Mouse (Mus musculus) frontal cortex, postnatal 36 days (tissue): ENCODE results near the gene Rgl2.

ENCODE experiments used
- DNase-seq, 2 experiments: peaks; one replicate each; pipeline ENCODE4 v3.0.0; 2022; ENCODE audit warnings: low spot score in 2 of 2

Rgl2 gene

DNA sequence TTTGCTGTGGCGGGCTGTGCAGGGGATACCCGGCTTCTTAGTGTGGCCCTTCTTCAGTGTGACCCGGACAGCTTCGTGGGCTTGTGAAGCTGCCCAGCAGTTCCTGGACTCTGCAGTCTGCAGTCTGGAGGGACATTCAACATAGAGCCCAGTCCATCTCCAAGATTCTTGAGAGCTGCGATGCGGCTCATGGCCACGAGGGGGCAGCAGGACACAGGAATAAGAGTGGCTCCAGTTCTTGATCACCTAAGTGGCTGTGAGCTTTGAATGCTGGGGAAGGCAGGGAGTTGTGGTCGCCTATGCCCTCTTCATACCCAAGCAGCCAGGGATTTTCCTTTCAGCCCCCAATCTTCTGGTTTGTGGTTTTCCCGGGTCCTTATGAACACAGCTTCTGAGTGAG lies 39.1 kb downstream of the Rgl2 start:
- peak; percentile 66 to 77 for DNase-seq

DNA sequence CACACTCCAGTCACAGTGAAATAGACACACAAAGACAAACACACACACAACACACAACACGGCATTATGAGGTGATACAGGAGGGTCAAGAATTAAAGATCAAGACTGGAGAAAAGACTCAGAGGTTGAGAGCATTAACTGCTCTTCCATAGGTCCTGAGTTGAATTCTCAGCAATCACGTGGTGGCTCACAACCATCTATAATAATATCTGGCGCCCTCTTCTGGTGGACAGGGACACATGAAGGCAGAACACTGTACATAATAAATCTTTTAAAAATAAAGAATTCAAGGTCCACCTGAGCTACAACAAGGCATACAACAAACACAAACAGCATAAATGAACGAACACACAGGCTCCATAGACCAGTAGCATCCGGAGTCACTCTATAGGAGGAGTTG lies 39.6 kb downstream of the Rgl2 start:
- DNase-seq, result no peak

DNA sequence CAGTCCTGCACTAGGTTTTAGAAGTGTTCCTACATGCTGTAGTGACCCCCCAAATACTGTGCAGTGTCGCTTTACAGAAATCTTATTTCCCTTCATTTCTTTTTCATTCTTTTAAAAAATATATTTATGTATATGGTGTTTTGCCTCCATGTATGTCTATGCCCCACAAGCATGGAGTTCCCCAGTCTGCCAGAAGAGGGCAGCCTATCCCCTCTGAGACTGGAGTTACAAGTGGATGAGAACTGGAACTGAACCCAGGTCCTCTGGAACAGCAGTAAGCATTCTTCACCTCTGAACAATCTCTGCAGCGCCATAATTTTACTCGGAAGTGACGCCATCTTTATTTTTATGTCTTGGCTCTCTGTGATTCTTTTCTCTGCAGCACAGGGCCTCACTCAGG lies 40.1 kb downstream of the Rgl2 start:
- no peak for DNase-seq

DNA sequence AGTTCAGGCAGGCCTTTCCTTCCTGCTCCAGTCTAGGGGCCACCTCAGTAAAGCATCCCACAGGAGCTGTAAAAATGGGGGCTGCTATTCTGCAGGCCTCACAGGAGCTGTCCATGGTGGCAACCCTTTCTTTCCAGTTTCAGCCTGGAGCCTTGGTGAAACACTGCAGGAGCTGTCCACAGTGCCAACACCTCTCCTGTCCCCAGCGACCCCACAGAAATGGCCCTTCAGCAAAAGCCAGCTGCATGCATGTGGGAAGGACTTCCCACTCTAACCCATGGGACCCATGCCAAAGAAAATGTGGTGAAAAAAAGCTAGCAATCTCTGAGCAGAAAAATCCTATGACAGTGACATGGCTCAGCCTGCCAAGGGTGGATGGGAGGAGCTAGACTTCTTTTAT lies 43.3 kb downstream of the Rgl2 start:
- DNase-seq, result no peak

DNA sequence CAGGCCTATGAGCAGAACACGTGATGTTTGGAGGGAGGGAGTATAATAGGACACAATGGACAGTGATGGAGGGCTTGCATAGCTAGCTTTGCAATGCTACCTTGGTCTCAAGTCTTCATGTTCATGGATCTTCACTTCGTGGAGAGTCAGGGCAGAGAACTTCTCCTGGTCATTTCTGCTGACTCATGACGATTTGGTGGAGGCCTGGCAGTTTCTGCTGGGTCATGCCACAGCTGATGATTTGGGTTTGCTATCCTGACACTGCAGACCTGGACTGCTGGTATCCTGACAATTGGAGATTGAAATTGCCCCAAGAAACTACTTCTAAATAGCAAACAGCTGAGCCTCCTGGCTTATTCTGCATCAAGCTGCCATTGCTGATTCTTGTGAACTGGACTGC lies 44.2 kb downstream of the Rgl2 start:
- no peak for DNase-seq

DNA sequence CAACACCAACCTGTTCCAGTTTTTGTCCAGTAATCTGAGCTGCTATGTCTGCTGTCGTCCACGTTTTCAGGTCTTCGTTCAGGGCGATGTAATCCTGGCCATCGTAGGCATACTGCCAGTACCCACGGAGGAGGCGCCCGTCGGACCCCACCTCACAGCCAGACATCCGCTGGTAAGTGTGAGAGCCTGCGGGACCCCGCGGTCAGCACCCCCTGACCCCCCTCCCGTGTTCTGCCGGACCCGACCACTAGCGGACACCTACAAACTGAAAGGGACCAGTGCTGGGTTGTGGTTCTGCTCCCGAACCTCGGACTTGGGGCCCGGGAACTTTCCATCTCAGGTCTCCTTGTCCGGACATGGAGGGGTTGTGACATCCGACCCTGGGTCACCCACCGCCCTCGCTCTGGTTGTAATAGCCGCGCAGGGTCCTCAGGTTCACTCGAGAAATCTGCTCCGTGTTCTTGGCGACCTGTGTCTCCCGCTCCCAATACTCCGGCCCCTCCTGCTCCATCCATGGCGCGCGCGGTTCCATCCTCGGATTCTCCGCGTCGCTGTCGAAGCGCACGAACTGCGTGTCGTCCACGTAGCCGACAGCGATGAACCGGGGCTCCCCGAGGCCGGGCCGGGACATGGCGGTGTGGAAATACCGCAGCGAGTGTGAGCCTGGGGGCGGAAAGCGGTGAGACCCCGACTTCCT lies 48.7 kb downstream of the Rgl2 start:
- no peak for DNase-seq

DNA sequence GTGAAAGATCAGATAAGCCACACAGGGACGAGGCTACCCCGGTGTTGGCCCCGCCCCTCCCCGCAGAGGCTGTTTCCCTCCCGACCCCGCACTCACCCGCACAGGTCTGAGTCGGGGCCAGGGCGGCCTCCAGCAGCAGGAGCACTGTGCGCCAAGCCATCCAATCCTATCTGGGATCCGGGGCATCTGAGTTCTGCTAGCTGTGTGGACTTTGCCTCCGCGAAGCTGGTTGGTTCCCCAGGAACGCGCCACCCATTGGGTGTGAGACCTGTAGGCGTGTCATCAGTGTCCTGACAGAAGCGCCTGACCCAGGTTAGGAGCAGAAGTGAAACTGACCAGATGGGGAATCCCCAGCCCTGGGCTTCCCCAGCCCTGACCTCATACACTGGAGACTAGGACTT lies 49.3 kb downstream of the Rgl2 start:
- peak in 1 of 2 experiments; percentile 33 for DNase-seq

DNA sequence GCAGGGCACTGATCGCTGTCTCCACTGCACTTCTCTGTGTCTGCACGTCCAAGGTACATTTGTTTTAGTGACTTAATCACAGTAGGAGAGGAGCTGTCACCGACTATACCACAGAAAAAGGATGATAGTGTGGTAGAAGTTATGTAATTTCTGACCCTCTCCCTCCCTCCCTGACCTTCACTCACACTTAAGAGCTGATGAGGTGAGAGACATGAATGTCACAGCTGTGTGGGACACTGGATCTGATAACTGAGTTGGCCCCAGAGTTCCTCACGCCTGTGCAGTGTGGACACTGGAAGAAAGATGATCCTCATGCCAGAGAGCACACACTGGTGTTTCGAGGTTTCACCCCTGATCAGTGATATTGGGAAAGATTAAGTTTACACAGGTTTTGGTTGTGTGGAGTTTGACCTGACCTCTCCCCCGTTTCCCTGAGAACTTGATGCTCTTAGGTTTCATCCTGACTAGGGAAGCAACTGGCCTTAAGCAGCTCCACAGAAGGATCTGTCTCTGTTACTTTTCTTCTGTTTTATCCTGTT lies 50.2 kb downstream of the Rgl2 start:
- DNase-seq, result no peak

DNA sequence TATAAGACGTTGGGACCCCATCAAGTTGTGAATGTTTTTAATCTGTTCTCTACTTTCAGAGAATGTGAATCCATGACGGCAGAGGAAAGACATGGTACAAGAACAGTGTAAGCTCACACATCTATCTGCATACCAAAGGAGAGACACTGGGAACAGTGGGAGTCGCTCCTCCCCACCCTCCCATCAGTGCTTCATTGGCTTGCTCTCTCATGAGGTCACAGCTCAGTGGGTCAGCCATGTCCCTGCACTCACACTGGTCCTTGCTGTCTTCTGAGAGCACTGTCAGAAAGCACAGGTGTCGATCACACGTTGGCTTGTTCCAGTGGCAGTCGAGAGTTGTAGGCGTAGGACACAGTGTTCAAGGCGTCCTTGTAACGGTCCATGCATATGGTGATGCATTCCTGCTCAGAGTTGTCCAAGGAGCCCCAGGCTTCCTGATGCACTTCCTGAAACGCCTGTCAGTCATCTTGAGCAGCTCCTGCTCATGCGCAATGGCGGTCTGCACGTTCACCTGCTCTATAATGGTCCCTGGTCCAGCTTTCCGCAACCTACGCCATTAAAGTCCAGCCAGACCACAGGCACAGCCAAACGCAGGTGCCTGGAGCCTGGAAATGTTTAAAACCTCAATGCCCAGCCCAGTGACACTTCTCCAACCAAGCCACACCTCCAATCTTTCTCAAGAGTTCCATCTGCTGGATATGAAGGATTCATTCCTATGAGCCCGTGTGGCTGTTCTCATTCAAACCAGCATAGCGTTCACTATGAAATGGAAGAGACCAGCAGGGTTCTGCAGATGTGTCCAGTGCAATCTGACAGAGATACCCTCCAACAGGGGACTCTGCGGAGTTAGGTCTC lies 51.1 kb downstream of the Rgl2 start:
- no peak for DNase-seq

DNA sequence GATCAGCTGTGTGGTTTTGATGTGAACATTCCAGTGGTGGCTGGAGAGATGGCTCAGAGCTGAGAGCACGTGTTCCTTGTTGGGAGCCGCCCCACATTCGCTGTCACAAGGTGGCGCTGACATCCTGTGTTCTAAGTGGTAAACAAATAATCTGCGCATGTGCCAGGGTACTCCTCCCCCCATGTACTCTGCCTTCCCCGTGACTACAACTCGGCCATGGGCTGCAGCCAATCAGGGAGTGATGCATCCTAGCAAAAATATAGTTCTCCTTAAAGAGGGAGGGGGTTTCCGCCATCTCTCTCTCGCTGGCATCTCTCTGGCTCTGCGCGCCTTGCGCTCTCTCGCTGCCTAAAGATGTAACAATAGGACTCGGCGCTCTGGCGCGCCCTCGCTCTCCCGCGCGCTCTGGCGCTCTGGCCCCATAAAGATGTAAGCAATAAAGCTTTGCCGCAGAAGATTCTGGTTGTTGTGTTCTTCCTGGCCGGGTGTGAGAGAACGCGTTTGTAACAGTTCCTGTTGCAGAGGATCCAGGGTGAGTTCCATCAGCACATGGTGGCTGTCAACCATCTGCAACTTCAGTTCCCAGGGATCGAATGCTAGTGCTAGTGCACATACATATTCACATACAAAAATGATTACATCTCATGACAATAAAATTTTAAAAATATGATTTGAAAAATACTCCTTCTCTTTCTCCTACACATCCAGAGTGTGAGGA lies 52.0 kb downstream of the Rgl2 start:
- DNase-seq, result peak; percentile 80 to 91

DNA sequence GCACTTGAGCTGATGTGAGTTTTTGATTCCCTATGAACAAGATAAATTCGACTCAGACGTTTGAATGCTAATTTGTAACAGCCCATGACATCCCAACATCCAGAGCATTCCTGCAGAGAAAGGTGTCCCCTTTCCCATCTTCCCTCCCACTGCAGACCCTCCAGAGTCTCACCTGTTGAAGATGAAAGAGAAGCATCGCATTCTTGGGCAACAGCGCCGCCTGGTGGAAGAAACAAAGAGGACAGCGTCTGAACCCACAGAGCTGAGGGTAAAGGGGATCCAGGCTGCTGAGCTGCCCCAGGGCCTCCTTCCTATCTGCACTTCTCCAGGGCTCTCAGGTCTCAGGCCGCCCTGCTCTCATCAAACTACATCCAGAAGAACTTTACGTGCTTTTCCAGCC lies 52.8 kb downstream of the Rgl2 start:
- peak; percentile 47 to 48 for DNase-seq
